Mouse (Mus musculus): ENCODE data around the gene Hsd17b14. TPM values are rescaled to one million over a fixed set of nuclear protein-coding genes. Genes with fewer than 3 reads are reported as not detected.

Gene Hsd17b14
- polyA plus RNA-seq, 1 experiment from 2014 or later, result 0.60 TPM

GRCm38 (mm10) chr7:45544525-45544924, 10.2 kb upstream of the Hsd17b14 start:
- Histone ChIP-seq H3K9me3 (ENCODE audit: control insufficient read depth, low read length) (no peaks in the 10 kb centered on the region), H3K36me3 (ENCODE audit: control insufficient read depth, insufficient read depth, low read length) (no peaks in the 10 kb centered on the region), H3K4me2 (ENCODE audit: low read depth, low read length) (no peak overlapping the region), H3K4me1 (ENCODE audit: control insufficient read depth, insufficient read depth, low read length) (no peaks in the 10 kb centered on the region), H3K27ac (ENCODE audit: low read depth, low read length) (no peak overlapping the region), H3K4me3 (ENCODE audit: low read depth, low read length) (no peak overlapping the region), H3K27me3 (ENCODE audit: control insufficient read depth, insufficient read depth, low read length) (no peaks in the 10 kb centered on the region), H3K9ac (replicated peaks; ENCODE audit: low read depth, low read length) (no peak overlapping the region)
- 100% methylated on average over 1 of the region's 1 CpGs for WGBS
- ATAC-seq (ENCODE audit: low read depth), result no peak

DNA sequence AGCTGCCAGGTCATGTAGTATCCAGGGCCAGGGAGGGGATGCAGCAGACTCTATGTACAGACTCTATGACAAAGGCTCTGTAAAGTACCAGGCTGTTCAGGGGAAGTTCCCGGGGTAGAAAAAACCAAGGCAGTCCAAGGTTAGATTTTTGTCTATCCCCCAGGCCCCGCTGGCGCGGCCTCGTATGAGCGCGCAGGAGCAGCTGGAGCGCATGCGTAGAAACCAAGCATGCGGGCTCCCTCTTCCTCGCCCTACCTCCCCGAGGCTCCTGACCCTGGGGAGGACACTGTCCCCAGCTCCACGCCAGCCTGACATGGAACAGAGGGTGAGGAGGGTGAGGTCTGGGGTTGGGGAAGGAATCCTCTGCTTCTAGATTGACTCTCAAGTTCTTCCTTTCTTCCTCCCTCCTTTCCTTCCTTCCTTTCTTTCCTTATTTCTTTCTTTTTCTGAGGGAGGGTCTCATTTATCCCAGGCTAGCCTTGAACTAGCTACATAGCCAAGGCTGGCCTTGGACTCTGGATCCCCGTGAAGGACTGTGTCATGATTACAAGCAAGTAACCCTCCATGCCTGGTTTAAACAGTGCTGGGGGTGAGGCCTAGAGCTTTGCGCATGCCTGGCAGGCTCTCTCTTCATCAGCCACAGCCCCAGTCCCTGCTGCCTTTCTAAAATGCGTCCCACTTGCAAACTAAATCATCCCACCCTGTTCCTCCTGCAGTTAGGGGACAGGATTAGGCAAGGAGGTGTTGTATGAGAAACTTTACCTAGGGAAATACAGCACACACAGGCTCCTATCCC, 4.9 kb upstream of the Hsd17b14 start:
- ATAC-seq (ENCODE audit: low read depth), result no peak
- no peaks in the 10 kb centered on the region for H3K9me3 ChIP-seq (ENCODE audit: control insufficient read depth, low read length)
- no peak overlapping the region for H3K27ac ChIP-seq (ENCODE audit: low read depth, low read length)
- H3K4me3 ChIP-seq (ENCODE audit: low read depth, low read length), result no peak overlapping the region
- H3K4me2 ChIP-seq (ENCODE audit: low read depth, low read length), result no peak overlapping the region
- H3K27me3 ChIP-seq (ENCODE audit: control insufficient read depth, insufficient read depth, low read length), result no peaks in the 10 kb centered on the region
- 88% methylated on average over 16 of the region's 16 CpGs for WGBS
- H3K9ac ChIP-seq (replicated peaks; ENCODE audit: low read depth, low read length), result 0 out of 2 replicates have a peak overlapping the region, but pooled peaks have one; percentile 11
- H3K36me3 ChIP-seq (ENCODE audit: control insufficient read depth, insufficient read depth, low read length), result no peaks in the 10 kb centered on the region
- no peaks in the 10 kb centered on the region for H3K4me1 ChIP-seq (ENCODE audit: control insufficient read depth, insufficient read depth, low read length)

GRCm38 (mm10) chr7:45550821-45551511, 3.7 kb upstream of the Hsd17b14 start:
- Histone ChIP-seq H3K27ac (ENCODE audit: low read depth, low read length) (no peak overlapping the region), H3K4me2 (ENCODE audit: low read depth, low read length) (no peak overlapping the region), H3K36me3 (ENCODE audit: control insufficient read depth, insufficient read depth, low read length) (no peaks in the 10 kb centered on the region), H3K9me3 (ENCODE audit: control insufficient read depth, low read length) (no peaks in the 10 kb centered on the region), H3K27me3 (ENCODE audit: control insufficient read depth, insufficient read depth, low read length) (no peaks in the 10 kb centered on the region), H3K9ac (replicated peaks; ENCODE audit: low read depth, low read length) (no peak overlapping the region), H3K4me1 (ENCODE audit: control insufficient read depth, insufficient read depth, low read length) (no peaks in the 10 kb centered on the region), H3K4me3 (ENCODE audit: low read depth, low read length) (no peak overlapping the region)
- WGBS, result 76% methylated on average over 11 of the region's 11 CpGs
- no peak for ATAC-seq (ENCODE audit: low read depth)

DNA sequence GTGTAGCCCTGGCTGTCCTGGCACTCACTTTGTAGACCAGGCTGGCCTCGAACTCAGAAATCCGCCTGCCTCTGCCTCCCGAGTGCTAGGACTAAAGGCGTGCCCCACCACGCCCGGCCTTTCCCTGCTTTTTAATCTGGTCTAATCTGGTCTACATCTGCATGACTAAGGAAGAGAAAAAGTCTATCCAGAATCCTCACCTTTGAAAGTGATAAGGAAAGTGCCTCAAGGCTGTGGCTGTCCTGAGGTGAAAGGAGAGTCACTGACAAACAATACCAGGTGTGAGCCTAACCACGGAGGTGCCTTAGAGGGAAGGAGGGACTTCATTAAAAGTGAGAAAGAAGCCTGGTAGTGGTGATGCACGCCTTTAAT, 3.2 kb upstream of the Hsd17b14 start:
- H3K36me3 ChIP-seq (ENCODE audit: control insufficient read depth, insufficient read depth, low read length), result no peaks in the 10 kb centered on the region
- no peak for ATAC-seq (ENCODE audit: low read depth)
- H3K4me3 ChIP-seq (ENCODE audit: low read depth, low read length), result no peak overlapping the region
- H3K4me2 ChIP-seq (ENCODE audit: low read depth, low read length), result no peak overlapping the region
- H3K9ac ChIP-seq (replicated peaks; ENCODE audit: low read depth, low read length), result no peak overlapping the region
- no peaks in the 10 kb centered on the region for H3K4me1 ChIP-seq (ENCODE audit: control insufficient read depth, insufficient read depth, low read length)
- no peak overlapping the region for H3K27ac ChIP-seq (ENCODE audit: low read depth, low read length)
- no peaks in the 10 kb centered on the region for H3K27me3 ChIP-seq (ENCODE audit: control insufficient read depth, insufficient read depth, low read length)
- 82% methylated on average over 8 of the region's 8 CpGs for WGBS
- no peaks in the 10 kb centered on the region for H3K9me3 ChIP-seq (ENCODE audit: control insufficient read depth, low read length)

GRCm38 (mm10) chr7:45553519-45553918, 1.2 kb upstream of the Hsd17b14 start:
- Histone ChIP-seq H3K4me2 (ENCODE audit: low read depth, low read length) (no peak overlapping the region), H3K36me3 (ENCODE audit: control insufficient read depth, insufficient read depth, low read length) (no peaks in the 10 kb centered on the region), H3K27ac (ENCODE audit: low read depth, low read length) (no peak overlapping the region), H3K9me3 (ENCODE audit: control insufficient read depth, low read length) (no peaks in the 10 kb centered on the region), H3K9ac (replicated peaks; ENCODE audit: low read depth, low read length) (no peak overlapping the region), H3K4me3 (ENCODE audit: low read depth, low read length) (no peak overlapping the region), H3K4me1 (ENCODE audit: control insufficient read depth, insufficient read depth, low read length) (no peaks in the 10 kb centered on the region), H3K27me3 (ENCODE audit: control insufficient read depth, insufficient read depth, low read length) (no peaks in the 10 kb centered on the region)
- no peak for ATAC-seq (ENCODE audit: low read depth)
- WGBS, result 81% methylated on average over 8 of the region's 8 CpGs

DNA sequence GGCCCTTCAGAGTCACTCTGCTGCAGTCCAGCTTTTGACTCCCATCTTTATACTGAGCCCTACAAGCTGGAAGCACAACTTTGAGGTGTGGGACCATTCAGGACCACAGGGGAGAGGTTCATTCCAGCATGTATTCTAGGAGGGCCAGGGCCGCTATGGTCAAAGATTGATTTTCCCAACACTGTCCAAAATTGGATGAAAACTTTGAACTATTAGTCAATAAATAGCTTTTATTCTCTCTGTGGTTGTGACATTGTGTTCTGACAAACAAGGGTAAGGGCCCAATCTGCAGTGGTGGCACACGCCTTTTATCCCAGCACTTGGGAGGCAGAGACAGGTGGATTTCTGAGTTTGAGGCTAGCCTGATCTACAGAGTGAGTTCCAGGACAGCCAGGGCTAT, 703 bp upstream of the Hsd17b14 start:
- ATAC-seq (ENCODE audit: low read depth), result no peak
- no peak overlapping the region for H3K4me2 ChIP-seq (ENCODE audit: low read depth, low read length)
- no peaks in the 10 kb centered on the region for H3K4me1 ChIP-seq (ENCODE audit: control insufficient read depth, insufficient read depth, low read length)
- no peaks in the 10 kb centered on the region for H3K36me3 ChIP-seq (ENCODE audit: control insufficient read depth, insufficient read depth, low read length)
- H3K9ac ChIP-seq (replicated peaks; ENCODE audit: low read depth, low read length), result no peak overlapping the region
- H3K4me3 ChIP-seq (ENCODE audit: low read depth, low read length), result no peak overlapping the region
- WGBS, result 95% methylated on average over 2 of the region's 2 CpGs
- H3K27ac ChIP-seq (ENCODE audit: low read depth, low read length), result no peak overlapping the region
- no peaks in the 10 kb centered on the region for H3K9me3 ChIP-seq (ENCODE audit: control insufficient read depth, low read length)
- H3K27me3 ChIP-seq (ENCODE audit: control insufficient read depth, insufficient read depth, low read length), result no peaks in the 10 kb centered on the region

DNA sequence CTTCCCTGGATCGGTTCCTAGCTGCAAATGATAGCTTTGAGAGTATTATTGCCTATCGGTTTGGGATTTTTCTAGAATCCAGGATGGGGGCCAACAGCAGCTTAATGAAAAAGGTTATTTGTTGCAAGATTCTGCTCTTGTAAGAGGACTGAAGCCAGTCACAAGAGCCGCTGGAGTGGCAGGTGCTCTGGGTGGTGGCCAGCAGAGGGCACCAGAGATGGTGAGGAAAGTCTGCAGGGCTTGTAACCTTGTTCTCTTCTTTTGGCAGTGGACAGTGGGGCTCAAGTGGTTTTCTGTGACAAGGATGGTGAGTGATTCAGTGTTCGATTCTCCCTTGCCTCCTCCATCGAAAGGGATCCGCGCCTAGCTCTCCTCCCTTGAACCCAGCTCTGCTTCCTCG, 1.1 kb downstream of the Hsd17b14 start:
- WGBS, result 23% methylated on average over 8 of the region's 8 CpGs
- Histone ChIP-seq H3K4me3 (ENCODE audit: low read depth, low read length) (no peak overlapping the region), H3K4me1 (ENCODE audit: control insufficient read depth, insufficient read depth, low read length) (no peaks in the 10 kb centered on the region), H3K9ac (replicated peaks; ENCODE audit: low read depth, low read length) (no peak overlapping the region), H3K27ac (ENCODE audit: low read depth, low read length) (no peak overlapping the region), H3K9me3 (ENCODE audit: control insufficient read depth, low read length) (no peaks in the 10 kb centered on the region), H3K27me3 (ENCODE audit: control insufficient read depth, insufficient read depth, low read length) (no peaks in the 10 kb centered on the region), H3K4me2 (ENCODE audit: low read depth, low read length) (no peak overlapping the region), H3K36me3 (ENCODE audit: control insufficient read depth, insufficient read depth, low read length) (no peaks in the 10 kb centered on the region)
- no peak for ATAC-seq (ENCODE audit: low read depth)

DNA sequence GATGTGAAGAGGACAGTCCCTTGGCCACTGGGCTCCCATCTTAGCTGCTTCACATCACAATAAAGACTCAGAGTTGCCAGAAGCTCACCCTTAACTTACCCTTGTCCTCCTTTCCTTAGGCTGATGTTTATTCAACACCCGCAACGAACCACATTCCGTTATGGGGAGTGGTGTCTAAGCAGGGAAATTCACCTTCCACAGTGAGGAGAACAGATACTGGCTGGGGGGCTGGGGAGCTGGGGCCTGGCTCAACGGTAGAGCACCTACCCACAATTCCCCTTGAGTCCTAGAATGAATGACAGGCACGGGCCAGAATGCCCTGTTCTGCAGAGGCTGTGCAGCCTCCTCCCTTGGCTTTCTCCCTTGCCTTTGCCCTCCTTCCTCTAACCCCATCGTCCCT, 4.2 kb downstream of the Hsd17b14 start:
- Histone ChIP-seq H3K4me3 (ENCODE audit: low read depth, low read length) (no peak overlapping the region), H3K9me3 (ENCODE audit: control insufficient read depth, low read length) (no peaks in the 10 kb centered on the region), H3K4me1 (ENCODE audit: control insufficient read depth, insufficient read depth, low read length) (no peaks in the 10 kb centered on the region), H3K27ac (ENCODE audit: low read depth, low read length) (no peak overlapping the region), H3K27me3 (ENCODE audit: control insufficient read depth, insufficient read depth, low read length) (no peaks in the 10 kb centered on the region), H3K36me3 (ENCODE audit: control insufficient read depth, insufficient read depth, low read length) (no peaks in the 10 kb centered on the region), H3K9ac (replicated peaks; ENCODE audit: low read depth, low read length) (no peak overlapping the region), H3K4me2 (ENCODE audit: low read depth, low read length) (no peak overlapping the region)
- ATAC-seq (ENCODE audit: low read depth), result no peak
- 80% methylated on average over 5 of the region's 6 CpGs for WGBS

DNA sequence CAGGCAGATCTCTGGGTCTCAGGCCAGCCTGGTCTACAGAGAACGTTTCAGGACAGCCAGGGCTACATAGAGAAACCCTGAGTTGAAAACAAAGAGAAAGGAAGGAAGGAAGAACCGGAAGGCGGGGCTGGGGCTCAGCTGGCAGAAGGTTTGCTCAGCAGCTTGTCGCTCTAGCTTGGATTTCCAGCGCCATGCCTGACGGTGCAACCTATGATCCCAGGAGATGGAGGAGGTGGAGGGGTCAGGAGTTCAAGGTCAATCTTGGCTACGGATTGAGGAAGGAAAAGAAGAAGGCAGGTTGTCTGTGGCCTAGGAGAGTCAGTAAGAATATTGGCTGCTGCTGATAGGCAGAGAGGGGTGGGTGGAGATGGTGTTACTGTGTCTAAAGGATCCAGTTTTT, 5.5 kb downstream of the Hsd17b14 start:
- Histone ChIP-seq H3K9ac (replicated peaks; ENCODE audit: low read depth, low read length) (no peak overlapping the region), H3K27me3 (ENCODE audit: control insufficient read depth, insufficient read depth, low read length) (no peaks in the 10 kb centered on the region), H3K27ac (ENCODE audit: low read depth, low read length) (no peak overlapping the region), H3K36me3 (ENCODE audit: control insufficient read depth, insufficient read depth, low read length) (no peaks in the 10 kb centered on the region), H3K4me1 (ENCODE audit: control insufficient read depth, insufficient read depth, low read length) (no peaks in the 10 kb centered on the region), H3K4me2 (ENCODE audit: low read depth, low read length) (no peak overlapping the region), H3K4me3 (ENCODE audit: low read depth, low read length) (no peak overlapping the region), H3K9me3 (ENCODE audit: control insufficient read depth, low read length) (no peaks in the 10 kb centered on the region)
- 76% methylated on average over 7 of the region's 7 CpGs for WGBS
- ATAC-seq (ENCODE audit: low read depth), result no peak

Measured in neural tube, embryonic 14.5 days (tissue).